Mouse (Mus musculus): Measurements from ENCODE around the gene Olfr78. TPM values are rescaled to one million over a fixed set of nuclear protein-coding genes. Genes with fewer than 3 reads are reported as not detected.

Gene Olfr78
- 0.97 TPM for polyA plus RNA-seq (2014; fragmentation: Illumina TruSeq; extraction: RNeasy Lipid Tissue Mini Kit (QIAGEN cat#74804); ENCODE audit: low read depth, low replicate concordance)

DNA sequence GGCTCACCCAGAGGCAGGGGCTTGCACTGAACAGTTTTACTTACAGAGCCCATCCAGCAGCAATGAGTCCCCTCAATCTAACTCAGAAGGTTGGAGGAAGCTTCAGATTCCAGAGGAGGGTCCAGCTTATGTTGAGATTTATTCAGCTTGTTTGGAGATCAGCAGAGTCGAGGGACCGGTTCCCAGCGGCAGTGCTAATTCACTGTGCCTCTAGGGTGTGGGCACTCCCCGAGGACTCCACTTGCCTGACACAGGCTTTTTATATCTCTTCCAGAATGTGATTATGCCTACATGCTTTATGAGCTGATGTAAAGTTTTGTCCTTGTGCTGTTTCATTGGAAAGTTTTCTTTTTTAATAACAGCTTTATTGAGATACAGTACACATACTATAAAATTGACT, at the start of gene Olfr78, which contains the start of gene Olfr560:
Gene Olfr78 (minus strand): TSS at position 206 of the 400 bp plus-strand sequence.
Gene Olfr560 (minus strand): TSS at position 101 of the 400 bp plus-strand sequence.

GRCm38 (mm10) chr7:102803180-102803579, 43.9 kb upstream of the Olfr78 start, which contains the start of gene Olfr564:
TSS of gene Olfr564 (plus strand) at chr7:102803480.

DNA sequence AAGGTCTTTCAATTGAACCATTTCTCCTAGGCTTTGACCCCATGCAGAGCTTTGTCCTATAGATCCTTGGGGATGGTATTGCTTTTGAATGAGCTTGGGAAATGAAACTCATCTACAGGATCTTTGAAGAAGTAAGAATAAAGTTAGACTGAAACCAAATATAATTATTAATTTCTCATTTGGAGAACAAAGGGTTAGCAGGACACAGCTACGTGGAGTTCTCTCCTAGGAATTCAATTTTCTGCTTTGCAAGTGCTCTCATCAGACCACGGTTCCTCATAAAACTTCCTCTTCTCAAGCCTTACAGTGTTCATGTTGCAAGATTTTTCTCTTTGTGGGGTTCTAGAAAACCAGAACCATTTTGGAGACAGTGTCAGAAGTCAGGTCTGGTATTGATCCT, 11.7 kb upstream of the Olfr78 start, which contains the start of gene Olfr561:
Gene Olfr561 (plus strand): TSS at position 301 of the 400 bp plus-strand sequence.

GRCm38 (mm10) chr7:102727391-102727790, 31.9 kb downstream of the Olfr78 start, which contains the start of gene Olfr559:
TSS of gene Olfr559 (minus strand) at chr7:102727491.

GRCm38 (mm10) chr7:102718970-102719369, 40.3 kb downstream of the Olfr78 start, which contains the start of gene Olfr33:
TSS of gene Olfr33 (minus strand) at chr7:102719070.

DNA sequence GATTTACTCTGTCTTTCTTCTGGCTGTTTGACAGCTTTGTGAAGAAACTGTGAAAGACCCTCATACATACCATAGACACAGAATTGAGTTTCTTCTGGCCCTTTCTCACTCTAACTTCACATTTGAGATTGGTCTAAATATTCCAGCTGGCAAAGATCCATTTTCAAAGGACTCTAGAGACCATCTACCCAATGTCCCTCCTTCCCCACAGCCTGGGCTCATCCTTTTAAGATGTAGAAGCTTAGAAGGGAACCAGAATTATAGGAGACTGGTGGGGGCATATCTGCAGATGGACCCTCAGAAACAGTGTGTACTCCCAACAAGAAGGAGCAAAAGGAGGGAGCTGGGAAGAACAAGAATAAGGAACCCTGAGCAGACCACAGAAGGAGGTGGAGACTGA, 57.4 kb downstream of the Olfr78 start, which contains the start of gene Olfr558:
Gene Olfr558 (plus strand): TSS at position 301 of the 400 bp plus-strand sequence.

GRCm38 (mm10) chr7:102695358-102696125, 63.7 kb downstream of the Olfr78 start, which contains the start of gene Olfr557:
TSS of gene Olfr557 (plus strand) at chr7:102695910.

Other genes with a start within 250 kb of the Olfr78 start
- not detected for gene Olfr547, start 224.7 kb downstream of the Olfr78 start, polyA plus RNA-seq (2014; fragmentation: Illumina TruSeq; extraction: RNeasy Lipid Tissue Mini Kit (QIAGEN cat#74804); ENCODE audit: low read depth, low replicate concordance)
- gene Olfr548-ps1, start 218.6 kb downstream of the Olfr78 start, polyA plus RNA-seq (2014; fragmentation: Illumina TruSeq; extraction: RNeasy Lipid Tissue Mini Kit (QIAGEN cat#74804); ENCODE audit: low read depth, low replicate concordance), result not detected
- not detected for gene Olfr549, start 209.6 kb downstream of the Olfr78 start, polyA plus RNA-seq (2014; fragmentation: Illumina TruSeq; extraction: RNeasy Lipid Tissue Mini Kit (QIAGEN cat#74804); ENCODE audit: low read depth, low replicate concordance)
- 8.2 TPM for gene Trim21, start 194.0 kb downstream of the Olfr78 start, polyA plus RNA-seq (2014; fragmentation: Illumina TruSeq; extraction: RNeasy Lipid Tissue Mini Kit (QIAGEN cat#74804); ENCODE audit: low read depth, low replicate concordance)
- gene Olfr550, start 188.0 kb downstream of the Olfr78 start, polyA plus RNA-seq (2014; fragmentation: Illumina TruSeq; extraction: RNeasy Lipid Tissue Mini Kit (QIAGEN cat#74804); ENCODE audit: low read depth, low replicate concordance), result not detected
- not detected for gene Olfr551, start 167.6 kb downstream of the Olfr78 start, polyA plus RNA-seq (2014; fragmentation: Illumina TruSeq; extraction: RNeasy Lipid Tissue Mini Kit (QIAGEN cat#74804); ENCODE audit: low read depth, low replicate concordance)
- gene Olfr552, start 161.7 kb downstream of the Olfr78 start, polyA plus RNA-seq (2014; fragmentation: Illumina TruSeq; extraction: RNeasy Lipid Tissue Mini Kit (QIAGEN cat#74804); ENCODE audit: low read depth, low replicate concordance), result not detected
- not detected for gene Olfr553, start 141.3 kb downstream of the Olfr78 start, polyA plus RNA-seq (2014; fragmentation: Illumina TruSeq; extraction: RNeasy Lipid Tissue Mini Kit (QIAGEN cat#74804); ENCODE audit: low read depth, low replicate concordance)
- not detected for gene Olfr554, start 121.0 kb downstream of the Olfr78 start, polyA plus RNA-seq (2014; fragmentation: Illumina TruSeq; extraction: RNeasy Lipid Tissue Mini Kit (QIAGEN cat#74804); ENCODE audit: low read depth, low replicate concordance)
- not detected for gene Olfr555, start 100.6 kb downstream of the Olfr78 start, polyA plus RNA-seq (2014; fragmentation: Illumina TruSeq; extraction: RNeasy Lipid Tissue Mini Kit (QIAGEN cat#74804); ENCODE audit: low read depth, low replicate concordance)
- not detected for gene Olfr556, start 94.6 kb downstream of the Olfr78 start, polyA plus RNA-seq (2014; fragmentation: Illumina TruSeq; extraction: RNeasy Lipid Tissue Mini Kit (QIAGEN cat#74804); ENCODE audit: low read depth, low replicate concordance)
- 5.0 TPM for gene Trim68, start 72.1 kb downstream of the Olfr78 start, polyA plus RNA-seq (2014; fragmentation: Illumina TruSeq; extraction: RNeasy Lipid Tissue Mini Kit (QIAGEN cat#74804); ENCODE audit: low read depth, low replicate concordance)
- gene Olfr557, start 63.6 kb downstream of the Olfr78 start, polyA plus RNA-seq (2014; fragmentation: Illumina TruSeq; extraction: RNeasy Lipid Tissue Mini Kit (QIAGEN cat#74804); ENCODE audit: low read depth, low replicate concordance), result not detected
- gene Olfr558, start 57.3 kb downstream of the Olfr78 start, polyA plus RNA-seq (2014; fragmentation: Illumina TruSeq; extraction: RNeasy Lipid Tissue Mini Kit (QIAGEN cat#74804); ENCODE audit: low read depth, low replicate concordance), result 5.7 TPM
- gene Olfr33, start 40.4 kb downstream of the Olfr78 start, polyA plus RNA-seq (2014; fragmentation: Illumina TruSeq; extraction: RNeasy Lipid Tissue Mini Kit (QIAGEN cat#74804); ENCODE audit: low read depth, low replicate concordance), result not detected
- not detected for gene Olfr559, start 32.0 kb downstream of the Olfr78 start, polyA plus RNA-seq (2014; fragmentation: Illumina TruSeq; extraction: RNeasy Lipid Tissue Mini Kit (QIAGEN cat#74804); ENCODE audit: low read depth, low replicate concordance)
- gene Olfr560, start 105 bp downstream of the Olfr78 start, polyA plus RNA-seq (2014; fragmentation: Illumina TruSeq; extraction: RNeasy Lipid Tissue Mini Kit (QIAGEN cat#74804); ENCODE audit: low read depth, low replicate concordance), result not detected
- not detected for gene Olfr561, start 11.8 kb upstream of the Olfr78 start, polyA plus RNA-seq (2014; fragmentation: Illumina TruSeq; extraction: RNeasy Lipid Tissue Mini Kit (QIAGEN cat#74804); ENCODE audit: low read depth, low replicate concordance)
- gene Olfr564, start 44.0 kb upstream of the Olfr78 start, polyA plus RNA-seq (2014; fragmentation: Illumina TruSeq; extraction: RNeasy Lipid Tissue Mini Kit (QIAGEN cat#74804); ENCODE audit: low read depth, low replicate concordance), result not detected
- not detected for gene Olfr566, start 99.3 kb upstream of the Olfr78 start, polyA plus RNA-seq (2014; fragmentation: Illumina TruSeq; extraction: RNeasy Lipid Tissue Mini Kit (QIAGEN cat#74804); ENCODE audit: low read depth, low replicate concordance)
- gene Olfr568, start 117.7 kb upstream of the Olfr78 start, polyA plus RNA-seq (2014; fragmentation: Illumina TruSeq; extraction: RNeasy Lipid Tissue Mini Kit (QIAGEN cat#74804); ENCODE audit: low read depth, low replicate concordance), result not detected
- not detected for gene Olfr569, start 131.4 kb upstream of the Olfr78 start, polyA plus RNA-seq (2014; fragmentation: Illumina TruSeq; extraction: RNeasy Lipid Tissue Mini Kit (QIAGEN cat#74804); ENCODE audit: low read depth, low replicate concordance)
- gene Olfr570, start 135.1 kb upstream of the Olfr78 start, polyA plus RNA-seq (2014; fragmentation: Illumina TruSeq; extraction: RNeasy Lipid Tissue Mini Kit (QIAGEN cat#74804); ENCODE audit: low read depth, low replicate concordance), result not detected
- not detected for gene Olfr571, start 158.1 kb upstream of the Olfr78 start, polyA plus RNA-seq (2014; fragmentation: Illumina TruSeq; extraction: RNeasy Lipid Tissue Mini Kit (QIAGEN cat#74804); ENCODE audit: low read depth, low replicate concordance)
- gene Olfr572, start 164.9 kb upstream of the Olfr78 start, polyA plus RNA-seq (2014; fragmentation: Illumina TruSeq; extraction: RNeasy Lipid Tissue Mini Kit (QIAGEN cat#74804); ENCODE audit: low read depth, low replicate concordance), result not detected
- not detected for gene Olfr573-ps1, start 183.1 kb upstream of the Olfr78 start, polyA plus RNA-seq (2014; fragmentation: Illumina TruSeq; extraction: RNeasy Lipid Tissue Mini Kit (QIAGEN cat#74804); ENCODE audit: low read depth, low replicate concordance)
- gene Olfr574, start 189.0 kb upstream of the Olfr78 start, polyA plus RNA-seq (2014; fragmentation: Illumina TruSeq; extraction: RNeasy Lipid Tissue Mini Kit (QIAGEN cat#74804); ENCODE audit: low read depth, low replicate concordance), result not detected
- not detected for gene Olfr575, start 199.3 kb upstream of the Olfr78 start, polyA plus RNA-seq (2014; fragmentation: Illumina TruSeq; extraction: RNeasy Lipid Tissue Mini Kit (QIAGEN cat#74804); ENCODE audit: low read depth, low replicate concordance)
- not detected for gene Olfr576, start 203.2 kb upstream of the Olfr78 start, polyA plus RNA-seq (2014; fragmentation: Illumina TruSeq; extraction: RNeasy Lipid Tissue Mini Kit (QIAGEN cat#74804); ENCODE audit: low read depth, low replicate concordance)
- gene Olfr577, start 216.5 kb upstream of the Olfr78 start, polyA plus RNA-seq (2014; fragmentation: Illumina TruSeq; extraction: RNeasy Lipid Tissue Mini Kit (QIAGEN cat#74804); ENCODE audit: low read depth, low replicate concordance), result not detected
- gene Olfr578, start 229.9 kb upstream of the Olfr78 start, polyA plus RNA-seq (2014; fragmentation: Illumina TruSeq; extraction: RNeasy Lipid Tissue Mini Kit (QIAGEN cat#74804); ENCODE audit: low read depth, low replicate concordance), result not detected